Mouse (Mus musculus): ENCODE measurements at regions not wholly inside any gene's neighbourhood (a gene's known extent, or its start where the extent isn't known, plus 50 kb on each side); places are given as distances from the start of the nearest gene placed in this dataset.
A peak's percentile ranks its signal among the peaks of the same experiment; 100 is the strongest.

- DNase-seq: peak in 1 of 2 experiments; percentile 10
These were observed 124.2 kb upstream of the Plekha5 start for GRCm38 (mm10) chr6:140299653-140300052.

DNA sequence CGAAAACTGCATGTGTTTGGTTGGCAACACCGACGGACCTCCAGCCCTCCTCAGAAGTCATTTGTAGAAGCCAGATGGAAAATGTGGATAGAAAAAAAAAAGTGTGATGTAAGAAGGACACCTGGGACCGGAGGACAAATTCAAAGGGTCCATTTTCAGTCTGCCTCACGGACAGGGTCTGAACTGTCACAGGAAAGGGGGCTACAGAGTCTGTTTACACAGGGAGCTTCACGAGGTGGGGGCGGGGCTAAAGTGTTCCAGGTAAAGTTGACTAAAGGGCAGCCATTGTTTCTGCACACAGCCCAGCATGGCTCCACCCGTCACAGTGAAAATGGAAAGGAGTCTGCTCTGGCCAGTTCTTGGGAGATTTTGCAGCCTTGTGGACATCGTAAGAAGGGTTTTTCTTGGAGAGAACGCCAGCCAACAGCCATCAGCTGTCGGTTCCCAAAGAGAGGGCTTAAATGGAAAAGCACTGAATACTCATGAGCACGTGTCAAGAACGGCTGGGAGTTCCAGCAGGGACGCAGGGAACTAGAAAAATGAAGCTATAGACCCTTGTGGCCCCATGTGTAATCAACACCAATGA, 125.8 kb upstream of the Plekha5 start:
- DNase-seq: peak; percentile 12 to 18

DNA sequence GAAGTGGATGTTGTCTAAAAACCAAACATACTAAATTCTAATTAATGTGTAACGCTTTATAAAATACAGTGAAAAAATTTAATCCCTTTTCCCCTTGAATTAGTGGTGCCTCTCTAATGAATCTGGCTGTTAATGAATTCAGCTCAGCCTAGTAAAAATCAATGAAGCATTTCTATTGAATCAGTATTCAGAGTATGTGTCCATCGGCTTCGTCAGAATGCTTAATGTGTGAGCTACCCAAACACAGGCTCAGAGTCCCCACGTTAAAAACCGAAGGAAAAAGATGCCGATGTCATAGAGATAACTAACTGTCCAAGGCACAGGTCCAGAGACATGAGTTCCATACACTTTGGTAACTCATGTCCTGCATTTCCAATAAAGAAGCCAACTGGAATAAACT, 126.3 kb upstream of the Plekha5 start:
- no peak for DNase-seq

DNA sequence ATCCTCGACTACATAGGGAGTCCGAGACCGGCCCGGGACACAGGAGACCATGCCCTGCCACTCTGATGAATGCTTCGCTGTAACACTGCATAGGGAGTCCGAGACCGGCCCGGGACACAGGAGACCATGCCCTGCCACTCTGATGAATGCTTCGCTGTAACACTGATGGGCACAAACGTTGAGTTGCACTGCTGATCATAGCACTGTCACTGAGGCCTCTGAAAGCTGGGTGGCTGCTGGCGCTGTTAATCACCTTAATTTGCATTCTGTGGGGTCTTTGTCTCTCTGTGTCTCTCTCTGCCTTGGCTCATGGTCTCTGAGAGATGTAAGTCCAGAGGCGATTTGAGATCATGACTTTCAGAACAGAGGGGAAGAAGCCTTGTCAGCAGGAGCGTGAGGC, 133.7 kb upstream of the Plekha5 start:
- peak; percentile 30 to 32 for DNase-seq

GRCm38 (mm10) chr6:140288799-140289198, 135.1 kb upstream of the Plekha5 start:
- DNase-seq: no peak

- DNase-seq: no peak
These were observed 141.6 kb upstream of the Plekha5 start for GRCm38 (mm10) chr6:140282285-140282577.

- no peak for DNase-seq
These were observed 142.2 kb upstream of the Plekha5 start for GRCm38 (mm10) chr6:140281488-140282284.

DNA sequence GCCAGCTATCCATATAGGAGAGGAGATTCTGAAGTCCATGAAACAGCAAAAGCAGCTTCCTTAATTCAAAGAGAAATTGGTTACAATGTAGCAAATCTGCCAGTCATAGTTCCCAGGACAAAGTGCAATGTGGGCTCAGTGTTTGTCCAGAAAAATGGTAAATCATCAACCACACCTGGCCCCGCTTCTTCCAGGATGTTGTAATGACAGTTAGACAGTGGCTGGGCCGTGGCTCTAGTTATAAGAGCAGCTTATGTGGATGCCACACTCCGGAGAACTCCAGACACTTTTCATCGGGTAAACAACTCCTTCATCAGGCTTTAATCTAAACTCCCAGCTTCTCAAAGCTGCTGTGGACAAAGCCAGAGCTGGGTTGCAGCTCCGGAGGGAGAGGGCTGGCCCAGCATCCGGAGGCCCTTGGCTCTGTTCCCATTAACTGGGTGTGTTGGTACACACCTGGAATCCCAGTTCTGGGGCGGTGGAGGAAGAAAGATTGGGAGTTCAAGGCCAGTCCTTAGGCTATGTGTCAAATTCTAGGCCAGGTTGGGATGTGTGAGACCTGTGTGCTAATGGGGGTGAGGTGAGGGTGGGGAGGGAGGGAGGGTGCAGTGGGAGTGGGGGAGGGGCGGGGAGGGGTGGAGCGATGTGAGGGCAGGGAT, 142.9 kb upstream of the Plekha5 start:
- no peak for DNase-seq

- DNase-seq: peak; percentile 82 to 84
These were observed 144.0 kb upstream of the Plekha5 start for GRCm38 (mm10) chr6:140279736-140280370.

- no peak for DNase-seq
These were observed 145.1 kb upstream of the Plekha5 start for GRCm38 (mm10) chr6:140278750-140279149.

GRCm38 (mm10) chr6:140270592-140270991, 153.3 kb upstream of the Plekha5 start:
- no peak for DNase-seq

- DNase-seq: no peak
These were observed 155.4 kb upstream of the Plekha5 start for GRCm38 (mm10) chr6:140268315-140269070.

GRCm38 (mm10) chr6:140263920-140264319, 159.9 kb upstream of the Plekha5 start:
- no peak for DNase-seq

DNA sequence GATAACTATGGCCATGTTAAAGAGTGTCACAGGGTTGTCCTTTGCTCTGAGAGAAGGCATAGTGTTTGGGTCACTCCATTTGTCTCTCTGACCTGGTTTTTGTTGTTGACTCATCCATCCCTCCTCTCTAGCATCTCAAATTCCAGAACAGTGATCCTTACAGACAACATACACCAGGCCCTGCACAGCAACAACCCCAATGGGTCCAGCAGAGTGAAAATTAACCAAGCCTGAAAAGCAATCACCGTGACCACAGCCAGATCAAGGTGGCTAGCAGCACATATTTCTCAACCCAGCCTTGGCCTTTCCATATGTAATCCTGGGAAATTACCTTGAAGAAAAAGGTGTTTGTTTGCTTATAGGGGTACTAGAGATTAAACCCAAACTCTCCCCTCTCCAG, 162.0 kb upstream of the Plekha5 start:
- no peak for DNase-seq

DNA sequence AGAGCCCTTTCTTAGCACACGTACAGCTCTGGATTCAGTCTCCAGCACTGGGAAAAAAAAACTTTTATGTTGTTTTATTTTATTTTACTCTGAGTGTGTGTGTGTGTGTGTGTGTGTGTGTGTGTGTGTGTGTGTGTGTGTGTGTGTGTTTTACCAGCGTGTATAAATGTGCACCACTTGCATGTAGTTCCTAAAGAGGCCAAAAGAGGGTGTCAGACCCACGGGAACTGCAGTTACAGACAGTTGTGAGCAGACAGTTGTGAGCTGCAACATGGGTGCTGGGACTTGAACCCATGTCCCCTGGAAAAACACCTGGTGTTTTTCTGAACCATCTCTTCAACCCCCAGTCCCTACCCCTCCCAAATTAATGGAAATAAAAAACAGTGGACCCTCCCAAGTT, 165.1 kb upstream of the Plekha5 start:
- DNase-seq: no peak

DNA sequence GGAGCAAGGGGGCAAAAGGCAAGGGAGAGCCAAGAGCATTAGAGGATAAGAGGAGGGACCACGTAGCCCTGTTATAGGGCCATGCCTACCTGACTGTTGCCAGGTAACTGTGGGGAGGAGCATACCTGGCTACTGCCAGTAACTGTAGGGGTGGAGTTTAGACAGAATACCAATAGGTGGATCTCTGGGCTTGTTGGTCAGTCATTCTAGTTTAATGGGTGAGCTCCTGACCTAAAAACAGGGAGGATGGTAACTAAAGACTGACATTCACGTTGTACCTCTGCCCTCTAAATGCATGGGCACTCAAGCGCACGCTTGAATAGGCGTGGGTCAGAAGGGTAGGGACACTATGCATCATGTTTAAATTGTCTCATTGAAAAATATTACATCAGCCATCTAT, 165.8 kb upstream of the Plekha5 start:
- no peak for DNase-seq

DNA sequence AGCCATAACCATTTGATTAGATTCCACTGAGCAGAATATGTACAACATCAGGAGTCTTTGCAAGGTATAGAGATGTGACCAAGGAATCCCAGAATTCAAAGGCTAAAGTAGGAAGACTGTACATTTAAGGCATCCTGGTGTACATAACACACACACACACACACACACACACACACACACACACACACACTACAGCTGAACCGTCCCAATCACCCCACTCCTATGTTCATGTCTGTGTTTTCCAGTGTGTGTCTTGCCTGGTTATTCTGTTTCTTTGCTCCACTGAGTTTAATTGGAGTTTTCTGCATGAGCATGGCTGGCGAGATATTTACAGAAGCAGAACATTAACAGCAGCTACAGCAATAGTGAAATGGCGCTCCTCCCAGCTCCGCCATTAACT, 172.3 kb upstream of the Plekha5 start:
- DNase-seq: no peak

DNA sequence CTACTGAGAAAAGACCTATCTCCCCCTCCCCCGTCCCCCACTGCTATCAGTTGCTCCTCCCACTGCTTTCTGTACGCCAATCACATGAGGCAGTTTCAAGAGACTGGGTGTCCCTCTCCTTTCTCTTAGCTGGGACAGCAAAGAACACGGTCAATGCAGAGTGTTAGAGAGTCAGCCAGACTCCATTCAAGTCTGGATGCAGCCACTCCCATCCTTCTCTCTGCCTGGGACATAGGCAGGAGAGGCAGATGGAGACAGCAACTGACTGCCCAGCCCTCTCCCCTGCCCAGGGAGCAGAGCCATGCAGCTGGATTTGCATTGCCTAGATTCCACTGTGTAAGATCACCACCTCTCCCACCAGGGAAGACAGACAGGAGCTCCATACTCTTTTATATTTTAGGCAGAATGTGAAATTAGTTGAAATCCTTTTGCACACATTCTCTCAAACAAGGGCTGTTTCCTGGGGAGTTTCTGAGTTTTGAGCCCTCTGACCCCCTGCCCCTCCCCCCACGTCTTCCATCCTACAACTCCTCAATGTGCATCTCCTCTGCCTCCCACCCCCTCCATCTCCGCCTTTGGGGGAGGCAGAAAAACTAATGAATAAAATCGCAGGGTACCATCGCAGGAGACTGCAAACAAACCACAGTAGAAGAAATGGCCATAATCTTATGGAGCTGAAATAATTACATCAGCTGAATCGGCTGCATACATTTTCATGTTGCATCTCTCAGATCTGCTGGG, 180.3 kb upstream of the Plekha5 start:
- no peak for DNase-seq

DNA sequence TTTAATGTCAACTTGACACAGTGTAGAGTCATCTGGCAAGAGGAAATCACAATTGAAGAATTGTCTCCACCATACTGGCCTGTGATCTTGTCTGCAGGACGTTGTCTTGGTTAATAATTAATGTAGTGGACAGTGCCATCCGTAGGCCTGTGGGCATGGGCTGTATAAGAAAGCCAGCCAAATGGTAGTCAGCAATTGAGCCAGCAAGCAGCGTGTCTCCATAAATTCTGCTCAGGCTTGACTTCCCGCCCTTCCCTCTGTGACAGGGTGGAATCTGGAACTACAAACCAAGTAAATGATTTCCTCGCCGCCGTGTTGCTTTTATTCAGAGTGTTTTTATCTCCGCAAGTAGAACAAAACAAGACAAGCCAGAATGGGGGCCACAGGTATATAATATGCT, 184.5 kb upstream of the Plekha5 start:
- DNase-seq: peak; percentile 70

GRCm38 (mm10) chr6:140231537-140231936, 190.3 kb upstream of the Plcz1 start:
- no peak for DNase-seq

DNA sequence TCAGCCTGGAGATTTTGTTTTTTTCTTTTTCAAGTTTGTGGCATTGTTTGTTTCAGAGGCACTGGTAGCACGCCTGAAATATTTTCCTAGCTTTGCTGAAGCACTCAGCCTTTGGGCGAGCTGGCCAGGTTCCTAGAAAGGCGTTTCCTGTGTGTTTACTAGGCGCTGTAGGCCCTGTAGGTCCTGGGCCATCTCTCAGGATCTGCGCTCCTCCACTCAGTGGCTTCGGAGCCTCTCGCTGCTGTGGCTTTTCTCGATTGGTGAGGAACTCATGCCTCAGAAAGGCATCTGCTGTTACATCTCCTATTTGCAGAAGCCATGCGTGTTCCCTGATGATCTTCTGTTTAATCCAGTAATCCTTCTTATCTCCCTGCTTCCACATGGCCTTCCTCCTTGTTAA, 188.0 kb upstream of the Plcz1 start:
- DNase-seq: peak; percentile 52 to 62

GRCm38 (mm10) chr6:140228741-140229140, 187.5 kb upstream of the Plcz1 start:
- no peak for DNase-seq
